Mouse (Mus musculus) CH12.LX (cell line): Measurements from ENCODE around the gene Pelo. TPM values are rescaled to one million over a fixed set of nuclear protein-coding genes. Genes with fewer than 3 reads are reported as not detected.

ENCODE experiments used
- DNase-seq: peaks from one replicate; pipeline ENCODE4 v3.0.0-alpha.2; 2013; ENCODE audit errors: extremely low read depth
- H3K27ac ChIP-seq: 2 replicates; pipeline ENCODE4 v1.5.1; 2012; ENCODE audit warnings: low read depth, mild to moderate bottlenecking, control low read depth, moderate library complexity; ENCODE audit not compliant: insufficient read depth
- H3K27me3 ChIP-seq: replicated peaks from 2 replicates; pipeline ENCODE3; 2012; ENCODE audit warnings: inconsistent platforms
- H3K36me3 ChIP-seq, 2 experiments: replicated peaks in 1 of 2; 2 replicates each; pipeline versions ENCODE3 to v1.6.1; 2012; ENCODE audit warnings: inconsistent platforms in 1 of 2, low read length in 1 of 2, mild to moderate bottlenecking in 1 of 2, mixed read lengths in 1 of 2, moderate library complexity in 1 of 2; ENCODE audit not compliant: control insufficient read depth in 1 of 2, insufficient read depth in 1 of 2
- H3K4me1 ChIP-seq, 2 experiments: 2 replicates each; pipeline ENCODE4 v1.6.1; 2012; ENCODE audit warnings: inconsistent platforms in 1 of 2, moderate library complexity in 1 of 2; ENCODE audit not compliant: insufficient read depth in 2 of 2, control insufficient read depth in 1 of 2
- H3K4me2 ChIP-seq: 2 replicates; pipeline ENCODE4 v1.6.1; 2012; ENCODE audit warnings: low read depth, mild to moderate bottlenecking, control low read depth; ENCODE audit not compliant: poor library complexity, insufficient read depth, severe bottlenecking
- H3K4me3 ChIP-seq, 3 experiments: fragments of 150-350 bp in 1 of 3; sonication (generic) in 1 of 3; replicated peaks in 1 of 3; 2 replicates each; pipeline versions ENCODE3 to v1.5.1; 2011 to 2012; ENCODE audit warnings: low read depth in 2 of 3, low read length in 2 of 3, mild to moderate bottlenecking in 2 of 3, moderate library complexity in 2 of 3, control low read depth in 1 of 3, improper control_type of control experiment in 1 of 3, inconsistent platforms in 1 of 3, mixed read lengths in 1 of 3; ENCODE audit not compliant: poor library complexity in 1 of 3
- H3K79me2 ChIP-seq: replicated peaks from 2 replicates; pipeline ENCODE4 v1.6.1; 2012; ENCODE audit warnings: mild to moderate bottlenecking, moderate library complexity; ENCODE audit not compliant: control insufficient read depth, poor library complexity, insufficient read depth, severe bottlenecking; ENCODE audit errors: extremely low read depth
- H3K9ac ChIP-seq: 2 replicates; pipeline ENCODE4 v1.6.1; 2012; ENCODE audit warnings: low read depth, mild to moderate bottlenecking, control low read depth, moderate library complexity; ENCODE audit not compliant: insufficient read depth
- H3K9me3 ChIP-seq: replicated peaks from 2 replicates; pipeline ENCODE3; 2012; ENCODE audit warnings: low read length, inconsistent platforms, mixed read lengths
- CTCF ChIP-seq, 2 experiments: IDR thresholded peaks in 1 of 2; conservative IDR thresholded peaks in 1 of 2; 2 replicates each; pipeline ENCODE4 v1.5.1; 2011 to 2012; ENCODE audit warnings: low read depth in 2 of 2, low read length in 2 of 2, improper control_type of control experiment in 1 of 2, inconsistent platforms in 1 of 2, mild to moderate bottlenecking in 1 of 2, moderate library complexity in 1 of 2
- EP300 ChIP-seq: IDR thresholded peaks from 2 replicates; pipeline ENCODE4 v1.6.1; 2011; ENCODE audit warnings: low read length, improper control_type of control experiment
- GABPA ChIP-seq: IDR thresholded peaks from 2 replicates; pipeline ENCODE4 v1.6.1; 2012; ENCODE audit warnings: low read depth, low read length, improper control_type of control experiment, inconsistent platforms; ENCODE audit not compliant: insufficient replicate concordance
- IRF4 ChIP-seq: IDR thresholded peaks from 2 replicates; pipeline ENCODE4 v1.6.1; 2014; ENCODE audit warnings: low read depth, mild to moderate bottlenecking, inconsistent platforms, low read length, improper control_type of control experiment
- JUN ChIP-seq: IDR thresholded peaks from 2 replicates; pipeline ENCODE4 v1.6.1; 2011; ENCODE audit warnings: low read depth, mild to moderate bottlenecking, low read length, improper control_type of control experiment, moderate library complexity; ENCODE audit not compliant: insufficient read depth
- MAX ChIP-seq: IDR thresholded peaks from 2 replicates; pipeline ENCODE4 v1.6.1; 2011; ENCODE audit warnings: low read length, improper control_type of control experiment
- MAZ ChIP-seq: IDR thresholded peaks from 2 replicates; pipeline ENCODE4 v1.6.1; 2012; ENCODE audit warnings: low read depth, mild to moderate bottlenecking, inconsistent platforms, low read length, improper control_type of control experiment, moderate library complexity
- MEF2A ChIP-seq: IDR thresholded peaks from 2 replicates; pipeline ENCODE4 v1.6.1; 2014; ENCODE audit warnings: low read depth, mild to moderate bottlenecking, inconsistent platforms, low read length, improper control_type of control experiment, borderline replicate concordance
- MXI1 ChIP-seq: IDR thresholded peaks from 2 replicates; pipeline ENCODE4 v1.6.1; 2011; ENCODE audit warnings: mild to moderate bottlenecking, low read depth, low read length, improper control_type of control experiment
- NELFE ChIP-seq: IDR thresholded peaks from 2 replicates; pipeline ENCODE4 v1.6.1; 2011; ENCODE audit warnings: low read depth, low read length, improper control_type of control experiment
- NRF1 ChIP-seq: IDR thresholded peaks from 2 replicates; pipeline ENCODE4 v1.6.1; 2014; ENCODE audit warnings: low read depth, mild to moderate bottlenecking, inconsistent platforms, low read length, improper control_type of control experiment, moderate library complexity
- POLR2A ChIP-seq: IDR thresholded peaks from 2 replicates; pipeline ENCODE4 v1.6.1; 2011; ENCODE audit warnings: low read depth, mild to moderate bottlenecking, improper control_type of control experiment, low read length
- SMC3 ChIP-seq: IDR thresholded peaks from 2 replicates; pipeline ENCODE4 v1.6.1; 2011; ENCODE audit warnings: low read depth, low read length, improper control_type of control experiment
- TBP ChIP-seq: conservative IDR thresholded peaks from 2 replicates; pipeline ENCODE4 v1.6.1; 2011; ENCODE audit warnings: low read depth, low read length, improper control_type of control experiment
- UBTF ChIP-seq: IDR thresholded peaks from 2 replicates; pipeline ENCODE4 v1.6.1; 2012; ENCODE audit warnings: low read depth, mild to moderate bottlenecking, inconsistent platforms, low read length, improper control_type of control experiment, moderate library complexity
- USF1 ChIP-seq: IDR thresholded peaks from 2 replicates; pipeline ENCODE4 v1.6.1; 2014; ENCODE audit warnings: low read depth, mild to moderate bottlenecking, inconsistent platforms, low read length, improper control_type of control experiment
- ZKSCAN1 ChIP-seq: IDR thresholded peaks from 2 replicates; pipeline ENCODE4 v1.6.1; 2012; ENCODE audit warnings: low read depth, inconsistent platforms, low read length, improper control_type of control experiment, borderline replicate concordance
- ZMIZ1 ChIP-seq: IDR thresholded peaks from 2 replicates; pipeline ENCODE4 v1.6.1; 2012; ENCODE audit warnings: low read depth, mild to moderate bottlenecking, inconsistent platforms, low read length, improper control_type of control experiment
- dilution Hi-C: fragments of 300-500 bp; cut with MboI; formaldehyde crosslinking; loops from 2 replicates; pipeline ENCODE4 v1.14.3; 2020; ENCODE audit warnings: low sequenced_read_pairs; ENCODE audit not compliant: extremely low pct_unique_long_range_greater_than_20kb, extremely low pct_ligation_motif_present
- in situ Hi-C: fragments of 300-500 bp; cut with MboI; formaldehyde crosslinking; loops from 3 replicates; pipeline ENCODE4 v1.14.3; 2019; ENCODE audit warnings: low sequenced_read_pairs, low pct_ligation_motif_present, low pct_unique_long_range_greater_than_20kb, mixed read lengths
- polyA plus RNA-seq: library from polyadenylated mRNA; unstranded; fragments of >175 nt; gene quantifications from 2 replicates; pipeline ENCODE4 v1.2.1, GENCODE M21; 2012; ENCODE audit warnings: low read depth; ENCODE audit not compliant: insufficient read length
- total RNA-seq, 2 experiments: library from RNA; depleted of rRNA; stranded (reverse); fragments of 300-350 nt in 1 of 2; fragments of >200 nt in 1 of 2; gene quantifications; 2 replicates each; pipeline ENCODE4 v1.2.3; 2012 to 2014

The Pelo gene
- total and polyA plus RNA-seq, 3 experiments: 18.9 to 46.0 (median 29.7) TPM

DNA sequence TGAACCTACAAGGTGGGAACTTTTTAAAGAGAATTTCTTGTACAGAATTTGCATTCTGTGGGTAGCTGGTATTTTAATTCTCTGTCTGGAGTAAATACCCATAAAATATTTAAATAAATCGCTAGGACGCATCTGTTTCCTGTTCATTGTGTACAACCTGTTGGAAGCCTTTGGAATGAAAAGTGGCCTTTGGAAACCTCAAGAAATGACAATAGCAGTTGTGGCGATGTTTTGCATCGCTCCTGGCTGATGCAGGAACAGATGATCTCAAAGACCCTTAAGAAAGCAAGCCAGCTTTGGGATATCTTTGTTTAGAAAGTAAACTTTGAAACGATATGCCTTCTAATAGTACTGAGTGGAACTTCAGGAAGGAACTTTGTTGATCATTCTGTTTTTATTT, 28.8 kb upstream of the Pelo start:
- Histone ChIP-seq H3K4me3 (no peak overlapping the region), H3K4me2 (no peak overlapping the region), H3K9ac (no peak overlapping the region), H3K36me3 (no peaks in the 10 kb centered on the region), H3K27me3 (no peaks in the 10 kb centered on the region), H3K27ac (no peak overlapping the region), H3K4me1 (peaks cover 5 to 12% of the 10 kb centered on the region in 2 experiments; a peak in 3 of 4 replicates), H3K79me2 (no peaks in the 10 kb centered on the region), H3K9me3 (no peaks in the 10 kb centered on the region)
- DNase-seq: no peak
- in situ Hi-C loops: no loop called here
- dilution Hi-C loops: no loop called here
- TF ChIP-seq NRF1 (no peak), SMC3 (no peak), CTCF (conservative IDR thresholded peaks at IDR 0.05 in 1 of 2, IDR thresholded peaks at IDR 0.05 in 1 of 2; ENCODE audit: low read depth in 2 of 2, low read length in 2 of 2) (no peak), UBTF (no peak), MAX (no peak), MXI1 (no peak), MAZ (no peak), ZMIZ1 (no peak), USF1 (no peak), MEF2A (no peak)

DNA sequence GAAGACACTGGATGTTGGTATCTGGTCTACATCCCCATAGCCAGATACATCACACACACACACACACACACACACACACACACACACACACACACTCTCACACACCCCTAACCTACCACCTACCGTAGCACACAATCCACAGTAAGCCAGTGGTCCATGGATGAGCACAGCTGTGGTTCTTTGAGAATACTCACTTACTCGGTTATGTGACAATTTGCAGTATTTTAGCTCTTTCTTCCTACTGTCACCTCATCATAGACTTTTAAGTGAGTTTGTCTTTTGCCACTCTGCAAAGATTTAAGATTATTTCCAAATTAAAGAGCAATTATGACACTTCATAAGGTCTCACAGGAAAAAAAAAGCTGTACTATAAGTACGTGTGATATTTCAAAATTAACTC, 28.2 kb upstream of the Pelo start:
- Histone ChIP-seq H3K9me3 (no peaks in the 10 kb centered on the region), H3K79me2 (no peaks in the 10 kb centered on the region), H3K4me1 (peaks cover 5 to 12% of the 10 kb centered on the region in 2 experiments; a peak in 3 of 4 replicates), H3K9ac (no peak overlapping the region), H3K4me3 (no peak overlapping the region), H3K36me3 (no peaks in the 10 kb centered on the region), H3K27me3 (no peaks in the 10 kb centered on the region), H3K4me2 (no peak overlapping the region), H3K27ac (no peak overlapping the region)
- TF ChIP-seq ZKSCAN1 (no peak), JUN (no peak), EP300 (no peak), NELFE (no peak), POLR2A (no peak), TBP (no peak), IRF4 (no peak), GABPA (no peak)
- DNase-seq: no peak
- in situ Hi-C loops (no loop called here), dilution Hi-C loops (no loop called here)
